Mouse (Mus musculus) liver, adult (tissue): ENCODE results near the gene B830017H08Rik.

Experiments used
- GATA4 ChIP-seq: IDR thresholded peaks from 2 replicates; pipeline ENCODE4 v1.6.1; 2014; ENCODE audit warnings: mild to moderate bottlenecking, low read length; ENCODE audit not compliant: insufficient replicate concordance

Gene B830017H08Rik

DNA sequence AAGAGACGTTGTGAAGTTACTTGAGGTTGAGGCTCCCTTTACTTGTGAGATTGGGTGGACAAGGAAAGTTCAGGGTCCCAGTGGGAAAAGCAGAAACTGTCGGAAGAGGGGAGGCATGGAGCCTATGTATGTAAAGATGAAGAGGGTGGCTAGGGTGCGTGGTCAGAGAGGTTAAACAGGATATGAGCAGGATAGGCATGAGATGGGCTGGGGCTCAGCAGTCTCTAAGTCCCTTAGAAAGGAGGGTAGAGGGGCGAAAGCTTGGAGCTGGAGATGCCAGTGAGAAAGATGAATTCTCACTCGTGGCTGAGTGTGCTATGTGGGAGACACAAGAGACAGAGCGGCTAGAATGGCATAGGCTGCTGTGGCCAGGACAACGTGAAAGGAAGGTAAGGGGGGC, at the start of gene B830017H08Rik:
TSS of gene B830017H08Rik (plus strand) at position 301 of the 400 bp plus-strand sequence.
- no peak for TF ChIP-seq GATA4

DNA sequence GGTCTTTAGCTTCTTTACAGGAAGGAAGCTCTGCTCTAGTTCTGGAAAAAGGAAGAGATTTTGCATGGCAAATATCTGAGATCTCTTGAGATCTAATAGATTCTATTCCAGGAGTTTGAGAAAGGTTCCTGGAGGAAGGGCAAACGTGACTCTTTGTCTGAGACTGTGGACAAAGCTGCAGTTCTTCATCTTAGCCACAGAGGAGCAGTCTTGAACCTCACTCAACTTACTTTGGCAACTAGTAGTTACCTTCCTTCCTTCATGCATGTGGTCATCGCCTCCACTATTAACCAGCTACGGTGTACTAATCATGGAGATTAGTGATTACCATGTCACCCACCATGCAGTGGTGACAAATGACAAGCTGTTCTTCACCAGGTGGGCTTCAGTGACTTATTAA, 47.6 kb upstream of the B830017H08Rik start:
- TF ChIP-seq GATA4, result no peak

DNA sequence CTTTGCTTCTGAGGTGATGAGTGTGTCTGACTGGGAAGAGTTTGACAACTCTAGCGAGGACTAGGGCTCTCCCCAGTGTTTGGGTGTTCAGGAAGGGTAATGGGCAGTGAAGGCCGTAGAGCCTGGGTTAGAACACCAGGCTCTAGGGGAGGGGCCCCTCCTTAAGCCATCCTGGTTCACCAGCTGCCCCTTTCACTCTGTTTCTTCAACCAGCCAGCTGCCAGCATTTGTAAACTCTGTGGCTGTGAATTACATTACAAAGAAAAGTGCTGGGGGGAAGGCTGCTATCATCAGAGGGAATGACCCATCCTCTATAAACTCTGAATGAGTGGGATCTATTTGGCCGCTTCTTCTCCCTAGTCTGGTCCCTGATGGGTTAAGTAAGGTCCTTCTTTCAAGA, 40.2 kb upstream of the B830017H08Rik start:
- no peak for TF ChIP-seq GATA4

DNA sequence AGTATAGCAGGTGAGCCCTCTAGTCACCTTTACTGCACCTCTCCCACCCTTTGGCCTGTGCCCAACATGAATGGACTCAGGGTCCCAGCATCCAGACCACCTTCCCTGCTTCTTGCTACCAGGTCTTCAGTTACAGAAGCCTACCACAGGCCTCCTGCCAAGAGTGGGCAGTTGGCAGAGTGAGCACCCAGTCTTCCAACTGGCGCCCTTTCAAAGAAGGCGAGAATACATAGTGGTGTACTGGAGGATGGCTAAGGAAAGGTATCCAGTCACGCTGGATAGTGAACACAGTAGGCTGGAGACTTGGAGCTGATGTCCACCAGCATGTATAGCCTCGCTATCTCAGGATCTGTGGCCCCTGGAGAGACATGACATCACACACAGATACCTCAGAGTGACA, 38.9 kb upstream of the B830017H08Rik start:
- no peak for TF ChIP-seq GATA4

DNA sequence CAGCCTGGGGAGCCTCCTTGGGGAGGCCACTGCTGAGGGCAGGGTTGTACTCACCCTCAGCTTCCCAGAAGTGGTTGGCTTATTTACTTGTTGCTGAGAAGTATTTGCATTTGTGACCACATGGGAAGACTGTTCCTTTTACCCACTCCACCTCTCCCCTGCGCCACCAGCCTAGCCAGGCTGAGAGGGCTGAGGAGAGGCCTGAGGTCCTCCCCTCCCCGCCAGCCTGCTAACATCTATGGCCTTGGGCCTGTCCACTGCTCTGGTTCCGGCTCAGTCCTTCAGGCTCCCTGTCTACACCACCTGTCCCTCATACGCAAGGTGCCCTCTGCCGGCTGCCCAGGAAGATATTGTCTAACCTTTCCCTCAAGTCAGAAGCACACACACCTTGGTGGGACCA, 37.3 kb upstream of the B830017H08Rik start:
- TF ChIP-seq GATA4, result no peak

DNA sequence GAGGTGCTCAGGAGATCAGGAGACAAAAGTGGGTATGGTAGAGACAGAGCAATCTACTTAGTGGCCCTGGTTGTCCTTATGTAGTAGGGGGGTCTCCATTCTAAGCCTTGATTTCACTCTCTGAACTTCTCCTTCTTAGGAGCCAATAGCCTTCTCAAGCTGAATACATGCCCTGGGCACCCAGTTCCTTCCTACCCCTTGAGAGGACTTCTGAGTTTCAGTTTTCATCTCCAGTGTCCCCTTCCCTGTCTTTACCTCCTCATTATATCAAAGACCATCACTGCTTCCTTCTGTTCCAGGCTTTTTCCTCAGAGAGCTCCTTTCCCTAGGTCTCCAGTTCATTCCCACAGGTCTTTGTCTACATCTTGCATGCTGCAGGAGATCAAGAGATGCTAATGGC, 36.4 kb upstream of the B830017H08Rik start:
- no peak for TF ChIP-seq GATA4

DNA sequence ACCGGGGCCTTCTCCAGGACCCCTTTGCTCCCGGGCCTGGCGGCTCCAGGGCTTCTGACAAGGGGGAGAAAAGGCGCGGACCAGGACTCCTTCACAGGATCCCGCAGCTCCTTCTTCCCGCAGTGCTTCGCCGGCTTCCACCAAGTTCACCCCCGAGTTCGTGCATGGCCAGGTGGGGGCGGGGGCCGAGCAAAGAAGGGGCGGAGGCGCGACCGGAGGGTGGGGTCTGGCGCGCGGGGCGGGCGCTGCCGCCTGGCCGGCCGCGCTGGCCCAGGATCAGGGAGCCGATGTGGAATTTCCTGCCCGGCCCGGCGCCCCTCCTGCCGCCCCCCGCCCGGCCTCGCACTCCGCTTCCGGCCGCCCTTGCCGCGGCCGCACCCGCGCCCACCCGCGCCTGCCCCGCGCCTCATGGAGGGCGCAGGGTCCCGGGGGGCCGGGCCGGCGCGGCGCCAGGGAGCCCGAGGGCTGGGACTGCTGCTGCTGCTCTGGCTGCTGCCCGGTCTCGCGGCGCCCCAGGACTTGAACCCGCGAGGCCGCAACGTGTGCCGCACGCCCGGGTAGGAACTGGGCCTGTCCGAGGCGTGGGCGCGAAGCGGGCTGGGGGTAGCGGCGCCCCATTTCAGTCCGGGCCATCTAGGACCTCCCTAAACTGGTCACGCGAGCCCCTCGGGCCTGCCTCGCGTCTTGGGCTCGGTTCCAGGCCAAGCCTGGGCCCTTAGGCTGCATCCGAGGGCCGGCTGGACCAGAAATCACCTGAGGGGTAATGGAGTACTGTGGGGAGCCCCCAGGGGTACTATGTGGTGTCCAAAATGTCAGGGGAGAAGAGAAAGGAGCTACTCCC, 35.7 kb upstream of the B830017H08Rik start, which contains the start of gene Scarf2:
TSS of gene Scarf2 (plus strand) at position 312 of the 841 bp plus-strand sequence.
- no peak for TF ChIP-seq GATA4

GRCm38 (mm10) chr16:17797812-17798311, 35.1 kb upstream of the B830017H08Rik start:
- no peak for TF ChIP-seq GATA4

DNA sequence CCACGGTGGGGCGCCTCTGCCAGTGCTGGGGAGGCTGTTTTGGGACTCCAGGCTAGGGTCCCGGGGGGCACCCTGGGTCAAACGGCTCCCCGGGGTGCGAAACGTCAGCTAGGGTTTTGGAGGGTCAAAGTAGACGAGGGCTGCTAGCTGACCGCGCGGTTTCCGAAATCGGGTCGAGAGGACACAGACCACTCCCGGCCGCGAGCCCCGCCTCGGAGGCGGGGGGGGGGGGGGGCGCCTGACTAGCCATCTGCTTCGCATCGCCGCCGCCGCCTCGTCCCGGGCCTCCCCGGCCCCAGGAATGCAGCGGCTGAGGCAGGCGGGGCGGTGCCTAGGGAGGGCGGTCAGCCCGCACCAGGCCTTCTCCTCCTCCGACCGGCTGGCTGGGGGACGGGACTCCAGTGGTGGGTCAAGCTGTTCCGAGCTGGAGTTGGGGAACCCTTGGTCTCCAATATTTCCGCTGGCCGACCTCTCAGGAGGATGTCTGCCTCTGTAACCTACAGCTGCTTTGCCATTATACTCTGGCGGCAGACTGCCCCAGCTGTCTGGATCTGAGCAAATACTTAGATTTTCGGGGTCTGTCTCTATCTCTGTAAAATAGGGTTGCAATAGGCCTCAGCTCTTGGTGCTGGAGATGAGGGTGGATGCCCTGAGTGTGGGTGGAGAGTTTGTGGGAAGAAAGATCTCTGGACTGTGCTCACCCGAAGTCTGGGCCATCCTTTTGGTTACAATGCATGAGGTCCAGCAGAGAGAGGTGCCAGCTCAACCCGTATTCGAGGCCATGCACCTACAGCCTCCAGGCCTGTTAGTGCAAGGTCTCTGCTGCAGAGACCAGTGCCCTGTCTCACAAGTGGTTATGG, 34.4 kb upstream of the B830017H08Rik start:
- no peak for TF ChIP-seq GATA4

DNA sequence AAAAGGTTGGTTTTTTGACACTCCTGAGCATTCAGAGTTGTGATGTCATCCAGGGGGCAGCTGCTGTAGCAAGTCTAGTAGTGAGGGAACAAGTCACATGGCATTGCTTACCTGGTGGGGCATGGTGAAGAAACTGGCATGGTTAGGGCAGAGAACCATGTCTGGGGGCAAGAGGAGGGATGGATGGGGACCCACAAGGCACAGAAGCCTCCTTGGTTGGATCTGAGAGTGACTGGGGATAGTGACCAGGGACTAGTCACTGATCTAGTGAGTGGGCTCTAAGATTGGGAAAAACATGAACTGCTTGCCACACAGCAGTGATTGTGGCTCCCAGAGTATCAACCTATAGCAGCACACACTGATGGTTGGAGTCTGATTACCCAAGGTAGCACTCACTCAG, 33.3 kb upstream of the B830017H08Rik start:
- TF ChIP-seq GATA4, result no peak

GRCm38 (mm10) chr16:17801777-17802455, 31.0 kb upstream of the B830017H08Rik start:
- no peak for TF ChIP-seq GATA4

- TF ChIP-seq GATA4, result no peak
Observed at GRCm38 (mm10) chr16:17802456-17802838, 30.5 kb upstream of the B830017H08Rik start.

DNA sequence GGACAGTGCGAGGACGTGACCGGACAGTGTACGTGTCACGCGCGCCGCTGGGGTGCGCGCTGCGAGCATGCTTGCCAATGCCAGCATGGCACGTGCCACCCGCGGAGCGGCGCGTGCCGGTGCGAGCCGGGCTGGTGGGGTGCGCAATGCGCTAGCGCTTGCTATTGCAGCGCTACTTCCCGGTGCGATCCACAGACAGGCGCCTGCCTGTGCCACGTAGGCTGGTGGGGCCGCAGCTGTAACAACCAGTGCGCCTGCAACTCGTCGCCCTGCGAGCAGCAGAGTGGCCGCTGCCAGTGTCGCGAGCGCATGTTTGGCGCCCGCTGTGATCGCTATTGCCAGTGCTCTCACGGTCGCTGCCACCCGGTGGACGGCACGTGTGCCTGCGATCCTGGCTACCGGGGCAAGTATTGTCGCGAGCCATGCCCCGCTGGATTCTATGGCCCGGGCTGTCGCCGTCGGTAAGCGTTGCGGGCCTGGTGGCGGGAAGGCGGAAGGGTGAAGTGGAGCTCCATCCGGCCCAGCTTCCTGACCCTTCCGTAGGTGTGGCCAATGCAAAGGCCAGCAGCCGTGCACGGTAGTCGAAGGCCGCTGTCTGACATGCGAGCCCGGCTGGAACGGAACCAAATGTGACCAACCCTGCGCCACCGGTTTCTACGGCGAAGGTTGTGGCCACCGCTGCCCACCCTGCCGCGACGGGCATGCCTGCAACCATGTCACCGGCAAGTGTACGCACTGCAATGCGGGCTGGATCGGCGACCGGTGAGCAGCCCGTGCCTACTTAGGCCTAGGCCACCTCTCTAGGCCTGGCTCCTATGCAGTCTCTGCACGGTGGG, 29.9 kb upstream of the B830017H08Rik start:
- TF ChIP-seq GATA4, result no peak
